Mouse (Mus musculus): ENCODE measurements at regions not wholly inside any gene's neighbourhood (a gene's known extent, or its start where the extent isn't known, plus 50 kb on each side); places are given as distances from the start of the nearest gene placed in this dataset.

DNA sequence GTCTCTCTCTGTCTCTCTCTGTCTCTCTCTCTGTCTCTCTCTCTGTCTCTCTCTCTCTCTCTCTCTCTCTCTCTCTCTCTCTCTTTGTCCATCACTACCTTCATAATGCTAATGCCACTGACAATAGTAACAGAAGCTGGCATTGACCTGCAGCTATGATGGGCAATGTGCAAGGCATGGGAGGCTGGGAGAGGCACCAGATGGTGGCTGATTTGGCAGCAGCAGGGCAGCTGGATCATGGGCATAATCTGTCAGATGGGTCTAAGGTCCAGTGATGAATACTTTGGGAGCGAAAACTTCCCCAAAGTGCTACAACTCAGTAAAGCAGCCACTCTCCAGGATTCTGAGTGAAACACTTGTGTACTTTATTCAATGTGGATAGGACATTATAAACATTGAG lies 582.7 kb upstream of the Pcdh9 start:
- TF ChIP-seq NRF1 (IDR thresholded peaks at IDR 0.05; ENCODE audit: insufficient read depth, low read depth, low read length, poor library complexity, severe bottlenecking) (no peak), POLR2AphosphoS5 (IDR thresholded peaks at IDR 0.05; ENCODE audit: borderline replicate concordance, low read depth, low read length) (no peak), HCFC1 (IDR thresholded peaks at IDR 0.05; ENCODE audit: low read depth, low read length) (no peak), MYB (IDR thresholded peaks at IDR 0.05; ENCODE audit: low read depth, low read length) (no peak), POLR2AphosphoS2 (IDR thresholded peaks at IDR 0.05; ENCODE audit: low read length) (no peak), CHD1 (IDR thresholded peaks at IDR 0.05; ENCODE audit: low read depth, low read length) (no peak), MEF2A (IDR thresholded peaks at IDR 0.05; ENCODE audit: extremely low read depth, insufficient replicate concordance, low read depth, low read length, poor library complexity, severe bottlenecking) (no peak), ELF1 (IDR thresholded peaks at IDR 0.05; ENCODE audit: low read depth, low read length) (no peak), TBP (IDR thresholded peaks at IDR 0.05; ENCODE audit: low read depth, low read length) (no peak), GABPA (IDR thresholded peaks at IDR 0.05; ENCODE audit: low read depth, low read length) (no peak), MAZ (IDR thresholded peaks at IDR 0.05; ENCODE audit: low read depth, low read length) (no peak)
- no peak overlapping the region for H3K4me3 ChIP-seq (ENCODE audit: control insufficient read depth in 1 of 2, insufficient read depth in 1 of 2, low read depth in 2 of 2, low read length in 2 of 2)
- no peaks in the 10 kb centered on the region for H3K9me3 ChIP-seq (replicated peaks; ENCODE audit: insufficient read depth, low read length)
- no peak for DNase-seq (ENCODE audit: low read depth, low spot score)
- no peak overlapping the region for H3K27ac ChIP-seq (ENCODE audit: control insufficient read depth, low read depth, low read length)
- H3K36me3 ChIP-seq (ENCODE audit: control insufficient read depth in 1 of 2, insufficient read depth in 2 of 2, low read length in 2 of 2) = no peaks in the 10 kb centered on the region
- H3K9ac ChIP-seq (ENCODE audit: control insufficient read depth, low read depth, low read length, poor library complexity, severe bottlenecking) = no peak overlapping the region
- H3K27me3 ChIP-seq (ENCODE audit: control insufficient read depth in 1 of 2, insufficient read depth in 2 of 2, low read length in 2 of 2) = no peaks in the 10 kb centered on the region
- no peaks in the 10 kb centered on the region for H3K4me1 ChIP-seq (ENCODE audit: control insufficient read depth in 1 of 2, insufficient read depth in 2 of 2, low read length in 2 of 2)
- no peaks in the 10 kb centered on the region for H3K79me2 ChIP-seq (ENCODE audit: control insufficient read depth, insufficient read depth, low read length, poor library complexity)

DNA sequence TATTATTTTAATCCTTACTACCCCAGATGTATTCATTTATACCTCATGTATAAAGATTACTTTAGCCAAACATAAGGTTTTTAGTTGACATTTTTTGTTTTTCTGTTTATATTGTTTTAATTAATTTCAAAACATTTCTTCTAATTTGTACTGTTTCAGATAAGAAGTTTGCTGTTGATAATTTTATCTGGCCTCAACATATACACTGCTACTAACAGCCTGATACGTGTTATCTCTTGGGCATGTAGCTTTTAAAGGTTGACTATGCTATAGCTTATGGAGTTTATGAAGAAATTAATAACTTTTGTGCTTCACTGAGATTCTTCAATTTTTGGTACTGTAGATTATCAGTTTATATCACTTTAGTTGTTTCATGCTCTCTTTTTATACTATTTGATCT lies 555.5 kb upstream of the Pcdh9 start:
- Histone ChIP-seq H3K27ac (ENCODE audit: control insufficient read depth, low read depth, low read length) (no peak overlapping the region), H3K79me2 (ENCODE audit: control insufficient read depth, insufficient read depth, low read length, poor library complexity) (no peaks in the 10 kb centered on the region)

DNA sequence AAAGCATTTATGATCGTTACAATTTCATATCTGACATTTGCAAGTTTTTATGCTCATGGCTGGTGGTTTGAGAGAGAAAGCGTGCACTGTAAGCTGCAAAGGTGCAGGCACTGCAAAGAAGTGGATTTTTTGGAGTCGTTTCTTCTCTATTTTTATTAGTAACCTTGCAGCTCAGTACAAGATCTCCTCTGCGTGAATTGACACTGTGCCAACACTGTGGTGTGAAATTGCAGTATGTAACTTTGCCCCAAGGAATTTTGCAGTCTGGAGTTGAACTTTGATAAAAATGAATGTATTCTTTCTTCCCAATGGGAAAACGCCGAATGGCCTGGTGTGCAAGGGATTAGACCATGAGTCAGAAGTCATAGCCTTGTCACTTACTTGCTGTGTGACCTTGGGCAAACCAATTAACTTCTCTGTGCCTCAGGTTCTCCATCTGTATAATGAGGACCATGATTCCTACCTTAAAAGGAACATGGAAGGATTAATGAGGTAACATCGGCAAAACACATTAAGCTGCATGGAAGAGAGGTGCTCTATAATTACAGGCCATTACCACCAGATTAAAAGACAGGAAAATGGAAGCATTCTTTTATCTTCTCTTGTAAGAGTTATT lies 543.0 kb upstream of the Pcdh9 start:
- DNase-seq (ENCODE audit: low read depth, low spot score) = no peak
- TF ChIP-seq UBTF (IDR thresholded peaks at IDR 0.05; ENCODE audit: borderline replicate concordance, insufficient read depth, low read depth, low read length) = no peak
- Histone ChIP-seq H3K36me3 (ENCODE audit: control insufficient read depth in 1 of 2, insufficient read depth in 2 of 2, low read length in 2 of 2) (no peaks in the 10 kb centered on the region), H3K9me3 (replicated peaks; ENCODE audit: insufficient read depth, low read length) (no peaks in the 10 kb centered on the region), H3K4me3 (ENCODE audit: control insufficient read depth in 1 of 2, insufficient read depth in 1 of 2, low read depth in 2 of 2, low read length in 2 of 2) (no peak overlapping the region), H3K9ac (ENCODE audit: control insufficient read depth, low read depth, low read length, poor library complexity, severe bottlenecking) (no peak overlapping the region), H3K79me2 (ENCODE audit: control insufficient read depth, insufficient read depth, low read length, poor library complexity) (no peaks in the 10 kb centered on the region), H3K4me1 (ENCODE audit: control insufficient read depth in 1 of 2, insufficient read depth in 2 of 2, low read length in 2 of 2) (no peaks in the 10 kb centered on the region), H3K27me3 (ENCODE audit: control insufficient read depth in 1 of 2, insufficient read depth in 2 of 2, low read length in 2 of 2) (no peaks in the 10 kb centered on the region), H3K27ac (ENCODE audit: control insufficient read depth, low read depth, low read length) (no peak overlapping the region)

More for the DNA sequence above, 555.5 kb upstream of the Pcdh9 start:
- peak; percentile 30 to 65; a peak in 3 of 4 replicates for TF ChIP-seq EP300 (IDR thresholded peaks at IDR 0.05; ENCODE audit: low read depth in 1 of 2, low read length in 2 of 2)
- TF ChIP-seq POLR2AphosphoS5 (IDR thresholded peaks at IDR 0.05; ENCODE audit: borderline replicate concordance, low read depth, low read length) = no peak
- peak; percentile 54; the same call in 1 of the 2 replicates for TF ChIP-seq TCF12 (IDR thresholded peaks at IDR 0.05; ENCODE audit: low read depth, low read length)
- peak; percentile 21; the same call in 1 of the 2 replicates for TF ChIP-seq GATA1 (IDR thresholded peaks at IDR 0.05; ENCODE audit: low read depth, low read length)
- H3K27me3 ChIP-seq (ENCODE audit: control insufficient read depth in 1 of 2, insufficient read depth in 2 of 2, low read length in 2 of 2) = no peaks in the 10 kb centered on the region
- no peak overlapping the region for H3K4me3 ChIP-seq (ENCODE audit: control insufficient read depth in 1 of 2, insufficient read depth in 1 of 2, low read depth in 2 of 2, low read length in 2 of 2)
- H3K9ac ChIP-seq (ENCODE audit: control insufficient read depth, low read depth, low read length, poor library complexity, severe bottlenecking) = no peak overlapping the region
- H3K4me1 ChIP-seq (ENCODE audit: control insufficient read depth in 1 of 2, insufficient read depth in 2 of 2, low read length in 2 of 2) = no peaks in the 10 kb centered on the region; a peak in 1 of 4 replicates
- no peaks in the 10 kb centered on the region for H3K9me3 ChIP-seq (replicated peaks; ENCODE audit: insufficient read depth, low read length)
- H3K36me3 ChIP-seq (ENCODE audit: control insufficient read depth in 1 of 2, insufficient read depth in 2 of 2, low read length in 2 of 2) = no peaks in the 10 kb centered on the region
- no peak for DNase-seq (ENCODE audit: low read depth, low spot score)
